Mouse (Mus musculus) lung, postnatal 0 days (tissue): ENCODE measurements at regions not wholly inside any gene's neighbourhood (a gene's known extent, or its start where the extent isn't known, plus 50 kb on each side); places are given as distances from the start of the nearest gene placed in this dataset.

Source experiments
- CTCF ChIP-seq: IDR thresholded peaks from 2 replicates; pipeline ENCODE4 v1.5.1; 2016; ENCODE audit warnings: antibody characterized with exemption, mild to moderate bottlenecking
- EP300 ChIP-seq: IDR thresholded peaks from 2 replicates; pipeline ENCODE4 v1.6.1; 2016; ENCODE audit warnings: antibody characterized with exemption, mild to moderate bottlenecking, control low read depth

GRCm38 (mm10) chr1:38720287-38720686 is 55.5 kb upstream of the Aff3 start:
- TF ChIP-seq CTCF (peak; percentile 32; the same call in 1 of the 2 replicates), EP300 (no peak)
